Mouse (Mus musculus) thymus, postnatal 36 days (tissue): ENCODE results near the gene 2310033P09Rik.

Experiments
- DNase-seq, 2 experiments: peaks; one replicate each; pipeline ENCODE4 v3.0.0; 2022; ENCODE audit warnings: mixed read lengths in 2 of 2

The 2310033P09Rik gene

GRCm38 (mm10) chr11:59230144-59230760 lies 22.1 kb downstream of the 2310033P09Rik start:
- peak; percentile 60 to 62 for DNase-seq

- no peak for DNase-seq
Measured at GRCm38 (mm10) chr11:59232797-59233196, 24.7 kb downstream of the 2310033P09Rik start.

- DNase-seq, result peak; percentile 35 to 45
Measured at GRCm38 (mm10) chr11:59238525-59239427, 30.7 kb downstream of the 2310033P09Rik start.

- no peak for DNase-seq
Measured at GRCm38 (mm10) chr11:59239428-59239785, 31.3 kb downstream of the 2310033P09Rik start.

GRCm38 (mm10) chr11:59239796-59240195 lies 31.7 kb downstream of the 2310033P09Rik start:
- no peak for DNase-seq

- DNase-seq, result no peak
Measured at GRCm38 (mm10) chr11:59241841-59242240, 33.7 kb downstream of the 2310033P09Rik start.

GRCm38 (mm10) chr11:59243856-59244255 lies 35.7 kb downstream of the 2310033P09Rik start:
- no peak for DNase-seq

- DNase-seq, result no peak
Measured at GRCm38 (mm10) chr11:59248101-59248500, 40.0 kb downstream of the 2310033P09Rik start.

GRCm38 (mm10) chr11:59259647-59260046 lies 51.5 kb downstream of the 2310033P09Rik start:
- DNase-seq, result no peak
